In the genomic region with DNA sequence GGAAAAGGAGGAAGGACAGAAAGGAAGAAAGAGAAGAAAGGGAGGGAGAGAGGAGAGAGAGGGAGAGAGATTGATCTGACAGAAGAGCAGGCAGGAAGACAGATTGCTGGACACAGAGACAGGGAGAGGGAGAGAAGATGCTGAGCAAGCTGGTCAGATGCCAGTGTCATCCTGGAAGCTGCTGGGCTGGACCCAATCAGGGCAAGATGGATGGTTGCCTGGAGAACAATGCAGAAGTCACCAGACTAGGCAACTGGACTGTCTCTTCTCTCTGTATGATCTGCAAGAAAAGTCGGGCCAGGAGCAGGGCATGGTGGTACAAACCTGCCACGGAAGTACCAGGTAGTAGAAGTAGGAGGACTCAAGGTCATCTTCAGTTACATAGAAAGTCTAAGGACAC, we compare ENCODE assay signal across 33 mouse cellular contexts. TPM values are rescaled to one million over a fixed set of nuclear protein-coding genes. Genes with fewer than 3 reads are reported as not detected.
A peak's percentile ranks its signal among the peaks of the same experiment; 100 is the strongest.
DNase-seq lines count a peak whose midpoint lies in the region; ATAC-seq and TF ChIP-seq lines count a peak whose summit lies in the region.
"Had no signal": no experiment of that assay in that cellular context is flagged by ENCODE, and none has a peak within 500 bp of the region (broad histone marks: within the 10 kb centered on the region; RNA-seq: fewer than 3 reads in every experiment).

No protein-coding gene starts in this region.

- peak; percentile 39 to 49 for DNase-seq in cerebellum, adult 18-20 months
- no peak for DNase-seq in cerebellum, postnatal 36 days
- no peak for DNase-seq in liver, embryonic 11.5 days (ENCODE audit: low spot score)
- DNase-seq in adipocyte (ENCODE audit: low spot score) = peak; percentile 75
- no peak for DNase-seq in gastrocnemius, adult 2 months
- DNase-seq: adrenal gland, adult 8-10 months; adrenal gland, postnatal 25 days; cerebellum, adult 11-12 months; cerebellum, adult 9-11 months; embryo, embryonic 11 days; gastrocnemius, postnatal 14 days; heart, adult 11 months had no signal

- no peaks in the 10 kb centered on the region for H3K36me3 ChIP-seq in liver, embryonic 12.5 days
- H3K36me3 ChIP-seq in liver, embryonic 11.5 days (ENCODE audit: control insufficient read depth, insufficient read depth, low read length) = no peaks in the 10 kb centered on the region
- no peaks in the 10 kb centered on the region for H3K36me3 ChIP-seq in macrophage (ENCODE audit: inconsistent target)
- H3K36me3 ChIP-seq: embryonic facial prominence, embryonic 15.5 days; forebrain, embryonic 12.5 days; forebrain, embryonic 15.5 days; G1E; hindbrain, embryonic 12.5 days; hindbrain, embryonic 15.5 days had no signal

- H3K4me2 ChIP-seq in liver, embryonic 12.5 days = no peak overlapping the region
- H3K4me2 ChIP-seq in liver, embryonic 11.5 days = no peak overlapping the region
- H3K4me2 ChIP-seq: embryonic facial prominence, embryonic 15.5 days; forebrain, embryonic 12.5 days; forebrain, embryonic 15.5 days; heart, embryonic 11.5 days; hindbrain, embryonic 12.5 days; hindbrain, embryonic 15.5 days had no signal

- no peaks in the 10 kb centered on the region for H3K9me3 ChIP-seq in liver, embryonic 12.5 days (replicated peaks)
- H3K9me3 ChIP-seq in liver, embryonic 11.5 days (ENCODE audit: control insufficient read depth, low read length) = no peaks in the 10 kb centered on the region
- H3K9me3 ChIP-seq: embryonic facial prominence, embryonic 15.5 days; forebrain, embryonic 12.5 days; forebrain, embryonic 15.5 days; G1E; hindbrain, embryonic 12.5 days; hindbrain, embryonic 15.5 days had no signal

- intact Hi-C loops in gastrocnemius, adult 2 months (cut with DNase I) = no loop called here

- no peak overlapping the region for H3K9ac ChIP-seq in liver, embryonic 12.5 days
- H3K9ac ChIP-seq in liver, embryonic 11.5 days (ENCODE audit: low read depth, low read length) = no peak overlapping the region
- H3K9ac ChIP-seq: embryonic facial prominence, embryonic 15.5 days; forebrain, embryonic 12.5 days; forebrain, embryonic 15.5 days; hindbrain, embryonic 12.5 days; hindbrain, embryonic 15.5 days had no signal

- TF ChIP-seq CTCF in gastrocnemius, adult 2 months (IDR thresholded peaks at IDR 0.05) = no peak

- H3K27ac ChIP-seq in liver, embryonic 12.5 days = peak overlapping the region; percentile 3; the same call in 1 of the 2 replicates
- no peak overlapping the region for H3K27ac ChIP-seq in liver, embryonic 11.5 days (ENCODE audit: low read depth, low read length)
- H3K27ac ChIP-seq in macrophage = peak overlapping the region; percentile 33
- H3K27ac ChIP-seq in gastrocnemius, adult 2 months = no peak overlapping the region
- H3K27ac ChIP-seq: embryonic facial prominence, embryonic 15.5 days; forebrain, embryonic 12.5 days; forebrain, embryonic 15.5 days; hindbrain, embryonic 12.5 days; hindbrain, embryonic 15.5 days had no signal

- 86% methylated on average over 2 of the region's 2 CpGs for WGBS in liver, embryonic 12.5 days (ENCODE audit: insufficient replicate concordance)
- WGBS in liver, embryonic 11.5 days = 83% methylated on average over 2 of the region's 2 CpGs
- WGBS in macrophage (ENCODE audit: missing documents) = 100% methylated on average over 1 of the region's 2 CpGs

- H3K4me3 ChIP-seq in liver, embryonic 12.5 days = no peak overlapping the region
- no peak overlapping the region for H3K4me3 ChIP-seq in liver, embryonic 11.5 days (ENCODE audit: low read depth, low read length)
- H3K4me3 ChIP-seq in macrophage (ENCODE audit: inconsistent target) = no peak overlapping the region
- H3K4me3 ChIP-seq in gastrocnemius, adult 2 months = no peak overlapping the region
- H3K4me3 ChIP-seq: embryonic facial prominence, embryonic 15.5 days; forebrain, embryonic 12.5 days; forebrain, embryonic 15.5 days; hindbrain, embryonic 12.5 days; hindbrain, embryonic 15.5 days had no signal

- no peaks in the 10 kb centered on the region for H3K27me3 ChIP-seq in liver, embryonic 12.5 days (replicated peaks)
- no peaks in the 10 kb centered on the region for H3K27me3 ChIP-seq in liver, embryonic 11.5 days (replicated peaks; ENCODE audit: control insufficient read depth, insufficient read depth, low read length)
- H3K27me3 ChIP-seq: embryonic facial prominence, embryonic 15.5 days; forebrain, embryonic 15.5 days; hindbrain, embryonic 12.5 days; hindbrain, embryonic 15.5 days had no signal

- no peak for ATAC-seq in liver, embryonic 12.5 days
- no peak for ATAC-seq in liver, embryonic 11.5 days (replicated peaks; ENCODE audit: low FRiP score)
- ATAC-seq in frontal cortex, adult (ENCODE audit: low TSS enrichment) = no peak
- ATAC-seq: forebrain, embryonic 15.5 days; intestine, postnatal 0 days had no signal

- H3K79me2 ChIP-seq in macrophage (ENCODE audit: inconsistent target) = no peaks in the 10 kb centered on the region

- peaks cover 30% of the 10 kb centered on the region for H3K4me1 ChIP-seq in liver, embryonic 12.5 days
- peaks cover 18% of the 10 kb centered on the region for H3K4me1 ChIP-seq in liver, embryonic 11.5 days (replicated peaks; ENCODE audit: control insufficient read depth, insufficient read depth, low read length)
- H3K4me1 ChIP-seq: embryonic facial prominence, embryonic 15.5 days had no signal

RNA-seq across cellular contexts. Expression of a gene that starts 18.4 kb away (rescaled TPM):
- 121 and 128 TPM in 2 replicates for polyA plus RNA-seq in liver, embryonic 12.5 days (2016; fragmentation: Nextera tagmentation; extraction: Ambion mirVana)
- polyA plus RNA-seq in liver, embryonic 11.5 days (2014; fragmentation: Nextera tagmentation; extraction: Ambion mirVana) = 97.3 and 99.8 TPM in 2 replicates
- 100 to 1,000 TPM in 20 of 26 experiments, 10 to 100 TPM in 6; 53.4 to 231 (median 136) TPM for total RNA-seq in macrophage (2018; cell fraction: chromatin; rRNA removed)
- total RNA-seq in macrophage (2018; cell fraction: cytosol; rRNA removed) = 100 to 1,000 TPM; 212 to 334 (median 277) TPM
- total RNA-seq in macrophage (2018; cell fraction: nucleus; rRNA removed) = 100 to 1,000 TPM in 24 of 26 experiments, 10 to 100 TPM in 2; 92.5 to 392 (median 213) TPM
- 161 to 315 TPM (median 200 TPM) in 3 replicates for polyA plus RNA-seq in macrophage (2018)
- total RNA-seq in gastrocnemius, adult 2 months (2021) = 100 to 1,000 TPM; 289 to 303 TPM

RNA-seq across cellular contexts. Expression of a gene that starts 21.5 kb away (rescaled TPM):
- 2.0 TPM in 2 replicates for polyA plus RNA-seq in liver, embryonic 12.5 days (2016; fragmentation: Nextera tagmentation; extraction: Ambion mirVana)
- polyA plus RNA-seq in liver, embryonic 11.5 days (2014; fragmentation: Nextera tagmentation; extraction: Ambion mirVana) = 3.0 and 3.1 TPM in 2 replicates
- total RNA-seq in macrophage (2018; cell fraction: chromatin; rRNA removed) = 1 to 10 TPM in 24 of 26 experiments, not detected in 2; 1.1 to 5.4 (median 2.5) TPM
- 1 to 10 TPM; 1.6 to 5.2 (median 3.2) TPM for total RNA-seq in macrophage (2018; cell fraction: cytosol; rRNA removed)
- total RNA-seq in macrophage (2018; cell fraction: nucleus; rRNA removed) = 1 to 10 TPM in 25 of 26 experiments, under 1 TPM in 1; 0.93 to 5.9 (median 3.7) TPM
- 2.8 to 3.3 TPM (median 3.0 TPM) in 3 replicates for polyA plus RNA-seq in macrophage (2018)
- total RNA-seq in gastrocnemius, adult 2 months (2021) = under 1 TPM; 0.22 to 0.59 TPM

RNA-seq across cellular contexts. Expression of a gene that starts 27.1 kb away (rescaled TPM):
- not detected in 2 replicates for polyA plus RNA-seq in liver, embryonic 12.5 days (2016; fragmentation: Nextera tagmentation; extraction: Ambion mirVana)
- polyA plus RNA-seq in liver, embryonic 11.5 days (2014; fragmentation: Nextera tagmentation; extraction: Ambion mirVana) = not detected in 2 replicates
- total RNA-seq in macrophage (2018; cell fraction: chromatin; rRNA removed) = not detected
- not detected for total RNA-seq in macrophage (2018; cell fraction: cytosol; rRNA removed)
- total RNA-seq in macrophage (2018; cell fraction: nucleus; rRNA removed) = not detected
- polyA plus RNA-seq in macrophage (2018) = not detected in 3 replicates
- not detected for total RNA-seq in gastrocnemius, adult 2 months (2021)
- total RNA-seq: adrenal gland, adult 8-10 months; adrenal gland, postnatal 25 days; G1E; gastrocnemius, adult 18-20 months; gastrocnemius, postnatal 14 days; gastrocnemius, postnatal 4 days; heart, adult 8-10 months; heart, postnatal 25 days; hematopoietic stem cell, adult 5-6 weeks had no signal
- polyA plus RNA-seq: cortical plate, adult 2 months; embryonic facial prominence, embryonic 11.5 days; forebrain, embryonic 12.5 days; forebrain, embryonic 15.5 days; G1E; heart, embryonic 14.5 days; heart, postnatal 0 days; intestine, embryonic 14.5 days; intestine, postnatal 0 days had no signal

RNA-seq across cellular contexts. Expression of a gene that starts 41.8 kb away (rescaled TPM):
- 11.3 and 12.5 TPM in 2 replicates for polyA plus RNA-seq in liver, embryonic 12.5 days (2016; fragmentation: Nextera tagmentation; extraction: Ambion mirVana)
- 20.0 and 20.3 TPM in 2 replicates for polyA plus RNA-seq in liver, embryonic 11.5 days (2014; fragmentation: Nextera tagmentation; extraction: Ambion mirVana)
- total RNA-seq in macrophage (2018; cell fraction: chromatin; rRNA removed) = 100 to 1,000 TPM in 2 of 26 experiments, 10 to 100 TPM in 23, 1 to 10 TPM in 1; 7.0 to 116 (median 33.1) TPM
- total RNA-seq in macrophage (2018; cell fraction: cytosol; rRNA removed) = 10 to 100 TPM in 21 of 26 experiments, 1 to 10 TPM in 5; 7.6 to 49.8 (median 26.9) TPM
- total RNA-seq in macrophage (2018; cell fraction: nucleus; rRNA removed) = 10 to 100 TPM in 24 of 26 experiments, 1 to 10 TPM in 2; 6.1 to 96.6 (median 29.1) TPM
- 7.6 to 10.1 TPM (median 9.4 TPM) in 3 replicates for polyA plus RNA-seq in macrophage (2018)
- total RNA-seq in gastrocnemius, adult 2 months (2021) = 1 to 10 TPM; 6.5 to 8.2 TPM

Comparison
In these comparisons a context has a peak if more than half of its experiments do, and no peak if none do; other contexts are left out.
1. DNase-seq: peak in cerebellum, adult 18-20 months (2 of 2) and adipocyte (single experiment); none in cerebellum, postnatal 36 days (0 of 2), liver, embryonic 11.5 days (single experiment) and gastrocnemius, adult 2 months (single experiment).
2. H3K27ac ChIP-seq: peak in liver, embryonic 12.5 days (single experiment) and macrophage (single experiment); none in liver, embryonic 11.5 days (single experiment) and gastrocnemius, adult 2 months (single experiment).